Mouse (Mus musculus): ENCODE results near the gene Zfp811. TPM values are rescaled to one million over a fixed set of nuclear protein-coding genes. Genes with fewer than 3 reads are reported as not detected.

Gene Zfp811
- 1.0 TPM for polyA plus RNA-seq (2014; fragmentation: Illumina TruSeq; extraction: RNeasy Lipid Tissue Mini Kit (QIAGEN cat#74804); ENCODE audit: low read depth, low replicate concordance)

DNA sequence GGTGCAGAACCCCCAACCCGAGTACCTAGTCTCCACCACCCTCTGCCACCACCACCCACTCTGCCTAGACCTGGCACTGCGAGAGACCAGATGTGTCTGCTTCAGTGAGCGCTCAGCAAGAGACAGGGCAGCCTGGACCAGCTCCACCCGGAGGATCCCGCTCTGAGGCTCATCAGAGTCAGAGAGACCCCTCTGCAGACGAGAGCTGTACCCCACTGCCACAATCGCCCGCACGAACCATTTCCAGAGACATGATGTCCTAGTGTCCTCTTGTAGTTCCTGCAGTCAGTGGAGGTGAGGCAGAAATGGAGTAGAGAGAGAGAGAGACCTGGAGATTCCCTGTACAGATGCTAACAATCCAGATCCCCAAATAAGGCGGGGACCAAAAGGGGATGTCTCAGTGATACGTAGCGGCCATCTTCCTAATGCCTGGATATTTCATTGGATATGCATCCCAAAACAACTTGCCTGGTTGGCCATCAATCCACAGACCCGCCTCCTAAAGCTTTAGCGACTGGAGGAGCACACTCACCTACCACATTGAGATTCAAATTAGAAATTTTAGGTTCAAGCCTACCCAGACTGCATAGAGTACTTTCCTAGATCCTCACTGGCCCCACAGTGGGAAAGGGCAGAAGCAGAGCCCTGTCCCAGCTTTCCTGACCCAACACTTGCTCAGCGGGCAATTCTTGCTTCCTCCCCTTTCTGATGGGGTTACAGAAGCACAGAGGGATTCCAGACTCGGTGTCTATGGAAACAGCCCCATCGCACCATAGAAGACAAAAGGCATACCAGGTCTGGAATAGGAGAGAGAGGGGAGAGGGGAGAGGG lies at the start of gene Zfp811:
Gene Zfp811, minus strand, starts transcription at position 388 of the 831 bp plus-strand sequence.

DNA sequence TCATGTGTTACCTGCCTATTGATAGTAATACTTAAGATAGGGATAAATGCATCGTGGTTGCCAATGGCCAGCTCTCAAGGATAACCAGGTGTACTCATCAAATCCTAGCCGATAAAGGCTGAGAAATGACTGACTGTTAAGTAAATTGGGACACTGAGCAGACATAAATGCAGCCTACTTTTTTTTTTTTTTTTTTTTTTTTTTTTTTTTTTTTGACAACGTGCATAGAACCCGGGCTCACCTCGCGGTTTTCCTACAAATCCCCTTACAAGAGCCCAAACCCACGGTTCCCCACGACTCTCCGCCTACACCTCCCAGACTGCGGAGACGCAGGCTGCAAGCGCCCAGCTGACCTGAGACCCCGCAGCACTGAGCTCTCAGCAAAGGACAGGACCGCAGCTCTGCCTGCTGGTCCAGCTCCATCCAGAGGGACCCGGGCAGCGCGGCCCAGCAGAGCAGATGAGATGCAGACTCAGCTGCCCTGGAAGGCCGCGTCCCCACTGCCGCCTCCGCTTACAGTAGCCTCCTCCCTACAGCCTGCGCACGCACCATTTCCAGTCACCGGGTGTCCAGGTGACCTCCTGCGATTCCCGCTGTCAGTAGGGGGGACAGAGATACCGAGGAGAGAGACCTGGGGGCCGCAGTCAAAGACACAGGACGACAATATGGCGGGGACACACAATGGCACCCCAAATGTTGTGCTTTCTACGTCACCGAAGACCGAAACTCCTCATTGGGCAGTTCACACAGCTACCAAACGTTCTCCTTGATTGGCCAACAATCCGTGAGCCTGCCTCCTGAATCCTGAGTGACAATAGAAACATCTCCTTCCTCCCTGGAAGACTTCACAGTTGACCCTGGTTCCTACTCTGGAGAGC lies 20.0 kb upstream of the Zfp811 start, which contains the start of gene Zfp799:
Gene Zfp799, minus strand, starts transcription at position 722 of the 878 bp plus-strand sequence.

DNA sequence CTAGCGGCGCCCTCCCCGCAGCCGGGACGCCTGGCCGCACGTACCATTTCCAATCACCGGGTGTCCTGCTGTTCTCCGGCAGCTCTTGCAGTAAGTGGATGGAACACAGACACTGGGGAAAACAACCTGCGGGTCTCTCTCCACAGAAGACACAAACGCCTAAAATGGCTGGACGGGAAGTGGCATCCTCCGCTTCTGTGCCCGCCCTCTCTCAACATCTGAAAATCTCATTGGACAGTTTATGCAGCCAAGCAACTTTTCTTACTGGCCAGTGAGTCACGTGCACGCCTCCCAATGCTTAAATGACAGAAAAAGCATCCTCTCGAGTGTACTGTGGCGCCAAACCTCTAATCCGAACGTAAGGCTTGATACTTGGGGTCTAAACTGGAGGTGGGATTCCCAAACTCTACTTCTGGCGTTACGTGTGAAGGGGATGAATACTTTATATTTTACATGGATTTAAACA lies 21.6 kb downstream of the Zfp811 start, which contains the start of gene Zfp871:
Gene Zfp871, minus strand, starts transcription at position 194 of the 466 bp plus-strand sequence.

Other genes with a start within 250 kb of the Zfp811 start
- gene Cyp4f37, start 188.6 kb downstream of the Zfp811 start, polyA plus RNA-seq (2014; fragmentation: Illumina TruSeq; extraction: RNeasy Lipid Tissue Mini Kit (QIAGEN cat#74804); ENCODE audit: low read depth, low replicate concordance): not detected
- gene Cyp4f40, start 151.0 kb downstream of the Zfp811 start, polyA plus RNA-seq (2014; fragmentation: Illumina TruSeq; extraction: RNeasy Lipid Tissue Mini Kit (QIAGEN cat#74804); ENCODE audit: low read depth, low replicate concordance): 1.2 TPM
- gene Cyp4f15, start 124.3 kb downstream of the Zfp811 start, polyA plus RNA-seq (2014; fragmentation: Illumina TruSeq; extraction: RNeasy Lipid Tissue Mini Kit (QIAGEN cat#74804); ENCODE audit: low read depth, low replicate concordance): 13.3 TPM
- 13.4 TPM for gene Zfp871, start 21.6 kb downstream of the Zfp811 start, polyA plus RNA-seq (2014; fragmentation: Illumina TruSeq; extraction: RNeasy Lipid Tissue Mini Kit (QIAGEN cat#74804); ENCODE audit: low read depth, low replicate concordance)
- 5.5 TPM for gene Zfp799, start 20.3 kb upstream of the Zfp811 start, polyA plus RNA-seq (2014; fragmentation: Illumina TruSeq; extraction: RNeasy Lipid Tissue Mini Kit (QIAGEN cat#74804); ENCODE audit: low read depth, low replicate concordance)
- gene Zfp870, start 81.7 kb upstream of the Zfp811 start, polyA plus RNA-seq (2014; fragmentation: Illumina TruSeq; extraction: RNeasy Lipid Tissue Mini Kit (QIAGEN cat#74804); ENCODE audit: low read depth, low replicate concordance): 5.7 TPM
- 0.17 TPM for gene Cyp4f14, start 107.4 kb upstream of the Zfp811 start, polyA plus RNA-seq (2014; fragmentation: Illumina TruSeq; extraction: RNeasy Lipid Tissue Mini Kit (QIAGEN cat#74804); ENCODE audit: low read depth, low replicate concordance)
- 50.7 TPM for gene Cyp4f13, start 137.5 kb upstream of the Zfp811 start, polyA plus RNA-seq (2014; fragmentation: Illumina TruSeq; extraction: RNeasy Lipid Tissue Mini Kit (QIAGEN cat#74804); ENCODE audit: low read depth, low replicate concordance)
- 6.4 TPM for gene Zfp472, start 155.9 kb upstream of the Zfp811 start, polyA plus RNA-seq (2014; fragmentation: Illumina TruSeq; extraction: RNeasy Lipid Tissue Mini Kit (QIAGEN cat#74804); ENCODE audit: low read depth, low replicate concordance)
- gene Zfp952, start 183.2 kb upstream of the Zfp811 start, polyA plus RNA-seq (2014; fragmentation: Illumina TruSeq; extraction: RNeasy Lipid Tissue Mini Kit (QIAGEN cat#74804); ENCODE audit: low read depth, low replicate concordance): 8.5 TPM
- 5.9 TPM for gene Zfp763, start 223.5 kb upstream of the Zfp811 start, polyA plus RNA-seq (2014; fragmentation: Illumina TruSeq; extraction: RNeasy Lipid Tissue Mini Kit (QIAGEN cat#74804); ENCODE audit: low read depth, low replicate concordance)

All from adipose tissue, adult 10 weeks (tissue).